Mouse (Mus musculus): Measurements from ENCODE around the gene Myo5c.

GRCm38 (mm10) chr9:75338016-75338415 is 106.2 kb downstream of the Myo5c start:
- TF ChIP-seq CTCF (IDR thresholded peaks at IDR 0.05; ENCODE audit: low read depth) (no peak), EP300 (IDR thresholded peaks at IDR 0.05; ENCODE audit: low read depth) (no peak)
